Mouse (Mus musculus): ENCODE data around the gene Krba1. TPM values are rescaled to one million over a fixed set of nuclear protein-coding genes. Genes with fewer than 3 reads are reported as not detected.

The Krba1 gene
- total and polyA plus RNA-seq, 3 experiments: 4.8 to 8.7 TPM; not detected in 1

GRCm38 (mm10) chr6:48416486-48416885, 21.1 kb downstream of the Krba1 start:
- no peak overlapping the region for H3K4me3 ChIP-seq (ENCODE audit: control insufficient read depth in 1 of 2, insufficient read depth in 1 of 2, low read depth in 2 of 2, low read length in 2 of 2)
- DNase-seq (ENCODE audit: low read depth, low spot score): no peak
- TF ChIP-seq MAX (IDR thresholded peaks at IDR 0.05; ENCODE audit: low read length) (no peak), MYC (IDR thresholded peaks at IDR 0.05; ENCODE audit: low read depth, low read length) (no peak), NRF1 (IDR thresholded peaks at IDR 0.05; ENCODE audit: insufficient read depth, low read depth, low read length, poor library complexity, severe bottlenecking) (no peak), BHLHE40 (IDR thresholded peaks at IDR 0.05; ENCODE audit: borderline replicate concordance, low read depth, low read length) (no peak), TCF12 (IDR thresholded peaks at IDR 0.05; ENCODE audit: low read depth, low read length) (no peak), EP300 (IDR thresholded peaks at IDR 0.05; ENCODE audit: low read depth in 1 of 2, low read length in 2 of 2) (no peak)
- H3K9me3 ChIP-seq (replicated peaks; ENCODE audit: insufficient read depth, low read length): no peaks in the 10 kb centered on the region
- H3K9ac ChIP-seq (ENCODE audit: control insufficient read depth, low read depth, low read length, poor library complexity, severe bottlenecking): no peak overlapping the region
- no peaks in the 10 kb centered on the region for H3K36me3 ChIP-seq (ENCODE audit: control insufficient read depth in 1 of 2, insufficient read depth in 2 of 2, low read length in 2 of 2)
- H3K79me2 ChIP-seq (ENCODE audit: control insufficient read depth, insufficient read depth, low read length, poor library complexity): no peaks in the 10 kb centered on the region
- no peaks in the 10 kb centered on the region for H3K27me3 ChIP-seq (ENCODE audit: control insufficient read depth in 1 of 2, insufficient read depth in 2 of 2, low read length in 2 of 2)
- H3K4me1 ChIP-seq (ENCODE audit: control insufficient read depth in 1 of 2, insufficient read depth in 2 of 2, low read length in 2 of 2): no peaks in the 10 kb centered on the region
- no peak overlapping the region for H3K27ac ChIP-seq (ENCODE audit: control insufficient read depth, low read depth, low read length)

DNA sequence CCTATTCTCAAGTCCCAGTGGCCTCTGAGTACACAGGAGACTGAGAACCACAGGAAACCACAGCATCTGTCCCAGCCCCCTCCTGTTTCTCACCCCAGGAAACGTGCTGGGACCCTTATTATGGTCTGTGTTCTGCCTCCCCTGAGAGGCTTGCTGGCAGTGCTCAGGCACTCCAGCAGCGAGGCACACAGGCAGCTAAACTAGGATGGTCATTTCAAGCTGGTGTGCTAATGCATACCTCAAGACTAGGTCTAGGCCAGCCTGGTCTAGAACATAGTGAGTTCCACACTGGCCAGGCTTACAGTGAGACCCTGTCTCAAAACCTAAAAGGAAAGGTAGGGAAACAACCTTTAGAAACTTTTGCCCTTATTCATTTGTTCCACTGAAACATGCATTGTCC, 25.3 kb downstream of the Krba1 start:
- TF ChIP-seq RCOR1 (IDR thresholded peaks at IDR 0.05; ENCODE audit: low read depth, low read length) (no peak), MXI1 (IDR thresholded peaks at IDR 0.05; ENCODE audit: low read depth, low read length) (no peak), CHD2 (IDR thresholded peaks at IDR 0.05; ENCODE audit: low read length) (no peak), TCF12 (IDR thresholded peaks at IDR 0.05; ENCODE audit: low read depth, low read length) (no peak), JUND (IDR thresholded peaks at IDR 0.05; ENCODE audit: low read depth, low read length) (no peak), MYB (IDR thresholded peaks at IDR 0.05; ENCODE audit: low read depth, low read length) (no peak), ETS1 (IDR thresholded peaks at IDR 0.05; ENCODE audit: low read depth, low read length) (no peak), NELFE (IDR thresholded peaks at IDR 0.05; ENCODE audit: low read depth, low read length) (no peak), ELF1 (IDR thresholded peaks at IDR 0.05; ENCODE audit: low read depth, low read length) (no peak)
- Histone ChIP-seq H3K27me3 (ENCODE audit: control insufficient read depth in 1 of 2, insufficient read depth in 2 of 2, low read length in 2 of 2) (no peaks in the 10 kb centered on the region), H3K9ac (ENCODE audit: control insufficient read depth, low read depth, low read length, poor library complexity, severe bottlenecking) (no peak overlapping the region), H3K36me3 (ENCODE audit: control insufficient read depth in 1 of 2, insufficient read depth in 2 of 2, low read length in 2 of 2) (no peaks in the 10 kb centered on the region), H3K4me1 (ENCODE audit: control insufficient read depth in 1 of 2, insufficient read depth in 2 of 2, low read length in 2 of 2) (no peaks in the 10 kb centered on the region), H3K27ac (ENCODE audit: control insufficient read depth, low read depth, low read length) (no peak overlapping the region), H3K4me3 (ENCODE audit: control insufficient read depth in 1 of 2, insufficient read depth in 1 of 2, low read depth in 2 of 2, low read length in 2 of 2) (no peak overlapping the region), H3K9me3 (replicated peaks; ENCODE audit: insufficient read depth, low read length) (no peaks in the 10 kb centered on the region), H3K79me2 (ENCODE audit: control insufficient read depth, insufficient read depth, low read length, poor library complexity) (no peaks in the 10 kb centered on the region)
- DNase-seq (ENCODE audit: low read depth, low spot score): no peak

DNA sequence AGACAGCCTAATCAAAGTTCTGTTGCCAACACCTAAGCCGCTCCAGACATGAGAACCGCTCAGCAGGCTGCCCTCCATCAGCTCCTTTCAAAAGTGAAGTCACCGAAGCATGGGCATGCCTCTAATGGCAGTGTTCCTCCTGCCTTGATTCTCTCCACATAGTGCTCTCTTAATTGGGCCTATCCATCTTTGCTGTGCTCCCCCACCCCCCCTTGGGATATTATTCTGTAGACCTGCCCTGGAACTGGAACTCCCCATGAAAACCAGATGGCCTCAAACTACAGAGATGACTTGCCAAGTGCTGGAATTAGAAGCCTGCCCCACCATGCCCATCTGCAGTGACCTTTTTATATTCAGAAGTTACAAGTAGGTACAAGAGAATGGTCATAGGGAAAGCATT, 27.9 kb downstream of the Krba1 start:
- Histone ChIP-seq H3K27ac (ENCODE audit: control insufficient read depth, low read depth, low read length) (no peak overlapping the region), H3K9me3 (replicated peaks; ENCODE audit: insufficient read depth, low read length) (no peaks in the 10 kb centered on the region), H3K27me3 (ENCODE audit: control insufficient read depth in 1 of 2, insufficient read depth in 2 of 2, low read length in 2 of 2) (no peaks in the 10 kb centered on the region), H3K79me2 (ENCODE audit: control insufficient read depth, insufficient read depth, low read length, poor library complexity) (no peaks in the 10 kb centered on the region), H3K9ac (ENCODE audit: control insufficient read depth, low read depth, low read length, poor library complexity, severe bottlenecking) (no peak overlapping the region), H3K36me3 (ENCODE audit: control insufficient read depth in 1 of 2, insufficient read depth in 2 of 2, low read length in 2 of 2) (no peaks in the 10 kb centered on the region), H3K4me3 (ENCODE audit: control insufficient read depth in 1 of 2, insufficient read depth in 1 of 2, low read depth in 2 of 2, low read length in 2 of 2) (no peak overlapping the region), H3K4me1 (ENCODE audit: control insufficient read depth in 1 of 2, insufficient read depth in 2 of 2, low read length in 2 of 2) (no peaks in the 10 kb centered on the region)
- TF ChIP-seq CHD2 (IDR thresholded peaks at IDR 0.05; ENCODE audit: low read length): no peak
- TF ChIP-seq MXI1 (IDR thresholded peaks at IDR 0.05; ENCODE audit: low read depth, low read length): no peak
- no peak for TF ChIP-seq CHD1 (IDR thresholded peaks at IDR 0.05; ENCODE audit: low read depth, low read length)
- no peak for TF ChIP-seq TCF12 (IDR thresholded peaks at IDR 0.05; ENCODE audit: low read depth, low read length)
- DNase-seq (ENCODE audit: low read depth, low spot score): no peak

Measured in MEL (cell line).